Mouse (Mus musculus) limb, embryonic 14.5 days (tissue): ENCODE measurements at regions not wholly inside any gene's neighbourhood (a gene's known extent, or its start where the extent isn't known, plus 50 kb on each side); places are given as distances from the start of the nearest gene placed in this dataset.

Source experiments
- ATAC-seq: fragments of 200-750 bp; cut with Nextera tagmentation; 2 replicates; pipeline ENCODE4 v1.8.0; 2017; ENCODE audit warnings: low read depth, moderate number of reproducible peaks, moderate TSS enrichment; ENCODE audit not compliant: low FRiP score
- DNase-seq: peaks from one replicate; pipeline ENCODE4 v3.0.0-alpha.2; 2015; ENCODE audit warnings: low spot score
- H3K27ac ChIP-seq: fragments of 300-500 bp; sonication (generic); replicated peaks from 2 replicates; pipeline ENCODE4 v1.5.1; 2014; ENCODE audit warnings: low read depth, mild to moderate bottlenecking, low read length, moderate library complexity, mixed read lengths
- H3K27me3 ChIP-seq: fragments of 300-500 bp; sonication (generic); 2 replicates; pipeline ENCODE4 v1.6.1; 2014; ENCODE audit warnings: low read length, mixed read lengths; ENCODE audit not compliant: control insufficient read depth, insufficient read depth
- H3K36me3 ChIP-seq: fragments of 300-500 bp; sonication (generic); 2 replicates; pipeline ENCODE4 v1.6.1; 2014; ENCODE audit warnings: mild to moderate bottlenecking, low read length, moderate library complexity, mixed read lengths; ENCODE audit not compliant: control insufficient read depth, insufficient read depth
- H3K4me1 ChIP-seq: fragments of 300-500 bp; sonication (generic); 2 replicates; pipeline ENCODE4 v1.6.1; 2014; ENCODE audit warnings: antibody characterized with exemption, low read length, mixed read lengths; ENCODE audit not compliant: control insufficient read depth, insufficient read depth
- H3K4me2 ChIP-seq: fragments of 300-500 bp; sonication (generic); replicated peaks from 2 replicates; pipeline ENCODE4 v1.6.1; 2014; ENCODE audit warnings: low read depth, mild to moderate bottlenecking, low read length, moderate library complexity; ENCODE audit not compliant: severe bottlenecking
- H3K4me3 ChIP-seq: fragments of 300-500 bp; sonication (generic); replicated peaks from 2 replicates; pipeline ENCODE4 v1.5.1; 2014; ENCODE audit warnings: low read length
- H3K9ac ChIP-seq: fragments of 300-500 bp; sonication (generic); 2 replicates; pipeline ENCODE4 v1.6.1; 2014; ENCODE audit warnings: mild to moderate bottlenecking, low read depth, low read length, moderate library complexity; ENCODE audit not compliant: severe bottlenecking
- H3K9me3 ChIP-seq: fragments of 300-500 bp; sonication (generic); 2 replicates; pipeline ENCODE4 v1.6.1; 2016; ENCODE audit warnings: low read length; ENCODE audit not compliant: control insufficient read depth
- POLR2A ChIP-seq: fragments of 200-500 bp; IDR thresholded peaks from 2 replicates; pipeline ENCODE4 v1.8.0; 2012; ENCODE audit warnings: inconsistent platforms, mild to moderate bottlenecking, moderate library complexity, borderline replicate concordance; ENCODE audit not compliant: insufficient read depth, insufficient read length; ENCODE audit errors: extremely low read depth
- WGBS: fragments of 180-500 bp; shearing (Covaris S2); extraction: QIAGEN DNeasy Blood & Tissue Kit; methylation state at CpG from one replicate; pipeline ENCODE4 v1.1.7; 2014; 5-methylcytosine and 5-hydroxymethylcytosine counted together

- WGBS = 32% methylated on average over 13 of the region's 13 CpGs
- Histone ChIP-seq H3K9me3 (no peaks in the 10 kb centered on the region), H3K4me1 (peaks cover 58% of the 10 kb centered on the region), H3K4me3 (no peak overlapping the region), H3K9ac (peak overlapping the region; percentile 18; the same call in 1 of the 2 replicates), H3K27ac (peak overlapping the region; percentile 93), H3K4me2 (no peak overlapping the region), H3K36me3 (no peaks in the 10 kb centered on the region), H3K27me3 (no peaks in the 10 kb centered on the region)
- TF ChIP-seq POLR2A = no peak
- DNase-seq (peak; percentile 93), ATAC-seq (peak; percentile 94)
Observed at GRCm38 (mm10) chr17:83990421-83991365, 142.9 kb upstream of the Haao start.

DNA sequence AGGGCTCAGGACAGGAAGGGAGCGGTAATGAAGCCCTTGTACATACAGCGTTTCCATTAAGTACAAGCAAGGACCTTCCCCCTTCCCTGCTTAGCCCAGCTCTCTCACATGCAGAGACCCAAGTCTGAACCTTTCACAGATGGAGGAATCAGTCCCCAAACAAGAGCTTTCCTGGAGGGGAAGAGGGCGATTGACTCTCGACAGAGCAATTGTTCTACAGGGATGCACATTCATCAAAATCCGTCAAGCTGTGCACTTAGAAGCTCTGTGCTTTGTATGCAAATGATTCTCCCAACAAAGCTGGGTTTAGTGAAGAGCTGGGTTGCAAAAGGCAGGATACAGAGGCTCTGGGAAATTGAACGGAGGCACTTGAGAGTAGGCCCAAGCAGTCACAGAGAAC, 141.1 kb upstream of the Haao start:
- ATAC-seq (no peak), DNase-seq (no peak)
- Histone ChIP-seq H3K9ac (no peak overlapping the region), H3K36me3 (no peaks in the 10 kb centered on the region), H3K4me2 (no peak overlapping the region), H3K4me3 (no peak overlapping the region), H3K4me1 (peaks cover 71% of the 10 kb centered on the region), H3K9me3 (no peaks in the 10 kb centered on the region), H3K27me3 (no peaks in the 10 kb centered on the region), H3K27ac (peak overlapping the region; percentile 93)
- whole genome bisulfite sequencing = 41% methylated on average over 6 of the region's 6 CpGs
- TF ChIP-seq POLR2A = no peak

DNA sequence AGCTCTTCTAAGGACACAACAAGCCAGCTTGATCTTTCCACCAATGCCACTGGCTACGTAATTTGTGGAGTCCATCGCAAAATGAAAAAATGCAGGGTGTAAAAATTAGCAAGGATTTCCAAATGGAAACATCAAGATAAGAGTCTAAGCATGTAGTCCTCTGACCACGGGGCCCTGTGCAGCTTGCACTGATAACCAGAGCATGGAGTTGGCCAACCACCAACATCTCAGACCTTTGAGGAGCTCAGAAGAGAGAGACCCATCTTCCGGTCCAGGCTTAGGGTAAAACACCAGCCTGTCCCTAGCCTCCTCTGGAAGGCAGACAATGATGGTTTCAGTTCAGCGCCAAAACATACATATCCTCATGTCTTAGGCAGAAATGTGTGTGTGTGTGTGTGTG, 140.4 kb upstream of the Haao start:
- H3K9me3 ChIP-seq = no peaks in the 10 kb centered on the region
- WGBS = 87% methylated on average over 5 of the region's 5 CpGs
- 0 out of 2 replicates have a peak overlapping the region, but pooled peaks have one; percentile 49 for H3K27ac ChIP-seq
- H3K36me3 ChIP-seq = no peaks in the 10 kb centered on the region
- DNase-seq (no peak), ATAC-seq (no peak)
- no peaks in the 10 kb centered on the region for H3K27me3 ChIP-seq
- no peak for TF ChIP-seq POLR2A
- no peak overlapping the region for H3K4me2 ChIP-seq
- no peak overlapping the region for H3K9ac ChIP-seq
- no peak overlapping the region for H3K4me3 ChIP-seq
- H3K4me1 ChIP-seq = peaks cover 77% of the 10 kb centered on the region

- Histone ChIP-seq H3K4me3 (no peak overlapping the region), H3K27ac (no peak overlapping the region), H3K4me1 (peaks cover 82% of the 10 kb centered on the region), H3K27me3 (no peaks in the 10 kb centered on the region), H3K9ac (no peak overlapping the region), H3K4me2 (no peak overlapping the region), H3K9me3 (no peaks in the 10 kb centered on the region), H3K36me3 (no peaks in the 10 kb centered on the region)
- DNase-seq = no peak
- TF ChIP-seq POLR2A = no peak
- no peak for ATAC-seq
- WGBS = 84% methylated on average over 4 of the region's 4 CpGs
Observed at GRCm38 (mm10) chr17:83987683-83988082, 139.9 kb upstream of the Haao start.

- ATAC-seq (no peak), DNase-seq (peak; percentile 27)
- H3K4me2 ChIP-seq = no peak overlapping the region
- peaks cover 84% of the 10 kb centered on the region for H3K4me1 ChIP-seq
- H3K4me3 ChIP-seq = no peak overlapping the region
- TF ChIP-seq POLR2A = no peak
- H3K27ac ChIP-seq = peak overlapping the region; percentile 75
- WGBS = 40% methylated on average over 15 of the region's 15 CpGs
- no peaks in the 10 kb centered on the region for H3K36me3 ChIP-seq
- H3K9ac ChIP-seq = no peak overlapping the region
- H3K27me3 ChIP-seq = no peaks in the 10 kb centered on the region
- H3K9me3 ChIP-seq = no peaks in the 10 kb centered on the region
Observed at GRCm38 (mm10) chr17:83985916-83986578, 138.3 kb upstream of the Haao start.
